Mouse (Mus musculus): Measurements from ENCODE around the gene Eif3l. TPM values are rescaled to one million over a fixed set of nuclear protein-coding genes. Genes with fewer than 3 reads are reported as not detected.
A peak's percentile ranks its signal among the peaks of the same experiment; 100 is the strongest.

The Eif3l gene
- polyA plus RNA-seq, 1 experiment from 2014 or later = 96.7 TPM

GRCm38 (mm10) chr15:79062376-79063159 lies 12.4 kb upstream of the Eif3l start, which contains the start of gene Ankrd54:
Gene Ankrd54 (minus strand): TSS chr15:79062893.
- Histone ChIP-seq H3K27ac (no peak within 1 kb of the TSS), H3K79me2 (ENCODE audit: inconsistent target) (peaks cover 13% of the 10 kb centered on the region), H3K4me3 (ENCODE audit: inconsistent target) (peak within 1 kb of the TSS; percentile 50), H3K36me3 (ENCODE audit: inconsistent target) (peaks cover 25% of the 10 kb centered on the region)
- under 1% methylated on average over 66 of the region's 80 CpGs for WGBS (ENCODE audit: missing documents)

- peaks cover 13% of the 10 kb centered on the region for H3K79me2 ChIP-seq (ENCODE audit: inconsistent target)
- peaks cover 18% of the 10 kb centered on the region for H3K36me3 ChIP-seq (ENCODE audit: inconsistent target)
- 15% methylated on average over 10 of the region's 14 CpGs for WGBS (ENCODE audit: missing documents)
- peak overlapping the region; percentile 18 for H3K4me3 ChIP-seq (ENCODE audit: inconsistent target)
- no peak overlapping the region for H3K27ac ChIP-seq
Measured at GRCm38 (mm10) chr15:79063160-79063740, 11.7 kb upstream of the Eif3l start.

GRCm38 (mm10) chr15:79065086-79065770 lies 9.8 kb upstream of the Eif3l start:
- Histone ChIP-seq H3K4me3 (ENCODE audit: inconsistent target) (no peak overlapping the region), H3K36me3 (ENCODE audit: inconsistent target) (no peaks in the 10 kb centered on the region), H3K79me2 (ENCODE audit: inconsistent target) (peaks cover 13% of the 10 kb centered on the region), H3K27ac (no peak overlapping the region)
- WGBS (ENCODE audit: missing documents) = 77% methylated on average over 8 of the region's 8 CpGs

- H3K27ac ChIP-seq = no peak overlapping the region
- no peak overlapping the region for H3K4me3 ChIP-seq (ENCODE audit: inconsistent target)
- H3K79me2 ChIP-seq (ENCODE audit: inconsistent target) = peaks cover 10% of the 10 kb centered on the region
- 74% methylated on average over 2 of the region's 2 CpGs for WGBS (ENCODE audit: missing documents)
- H3K36me3 ChIP-seq (ENCODE audit: inconsistent target) = no peaks in the 10 kb centered on the region
Measured at GRCm38 (mm10) chr15:79066276-79066675, 8.7 kb upstream of the Eif3l start.

GRCm38 (mm10) chr15:79067631-79068030 lies 7.3 kb upstream of the Eif3l start:
- Histone ChIP-seq H3K79me2 (ENCODE audit: inconsistent target) (no peaks in the 10 kb centered on the region), H3K36me3 (ENCODE audit: inconsistent target) (no peaks in the 10 kb centered on the region), H3K27ac (no peak overlapping the region), H3K4me3 (ENCODE audit: inconsistent target) (no peak overlapping the region)
- 85% methylated on average over 3 of the region's 3 CpGs for WGBS (ENCODE audit: missing documents)

GRCm38 (mm10) chr15:79068416-79068815 lies 6.6 kb upstream of the Eif3l start:
- 92% methylated on average over 3 of the region's 3 CpGs for WGBS (ENCODE audit: missing documents)
- no peaks in the 10 kb centered on the region for H3K79me2 ChIP-seq (ENCODE audit: inconsistent target)
- no peaks in the 10 kb centered on the region for H3K36me3 ChIP-seq (ENCODE audit: inconsistent target)
- H3K4me3 ChIP-seq (ENCODE audit: inconsistent target) = no peak overlapping the region
- H3K27ac ChIP-seq = no peak overlapping the region

GRCm38 (mm10) chr15:79071117-79072039 lies 3.6 kb upstream of the Eif3l start:
- H3K27ac ChIP-seq = no peak overlapping the region
- H3K36me3 ChIP-seq (ENCODE audit: inconsistent target) = no peaks in the 10 kb centered on the region
- WGBS (ENCODE audit: missing documents) = 63% methylated on average over 5 of the region's 5 CpGs
- no peak overlapping the region for H3K4me3 ChIP-seq (ENCODE audit: inconsistent target)
- H3K79me2 ChIP-seq (ENCODE audit: inconsistent target) = peaks cover 12% of the 10 kb centered on the region

- H3K36me3 ChIP-seq (ENCODE audit: inconsistent target) = peaks cover 22% of the 10 kb centered on the region
- no peak overlapping the region for H3K27ac ChIP-seq
- no peak overlapping the region for H3K4me3 ChIP-seq (ENCODE audit: inconsistent target)
Measured at GRCm38 (mm10) chr15:79073752-79074151, 1.2 kb upstream of the Eif3l start.

GRCm38 (mm10) chr15:79074446-79074845 lies 533 bp upstream of the Eif3l start:
- H3K36me3 ChIP-seq (ENCODE audit: inconsistent target) = peaks cover 28% of the 10 kb centered on the region
- peaks cover 35% of the 10 kb centered on the region for H3K79me2 ChIP-seq (ENCODE audit: inconsistent target)
- 43% methylated on average over 9 of the region's 10 CpGs for WGBS (ENCODE audit: missing documents)
- H3K27ac ChIP-seq = peak overlapping the region; percentile 49
- peak overlapping the region; percentile 94 for H3K4me3 ChIP-seq (ENCODE audit: inconsistent target)

More at GRCm38 (mm10) chr15:79073752-79074151, 1.2 kb upstream of the Eif3l start:
- H3K79me2 ChIP-seq (ENCODE audit: inconsistent target) = peaks cover 35% of the 10 kb centered on the region

GRCm38 (mm10) chr15:79075658-79076365 lies 833 bp downstream of the Eif3l start:
- H3K79me2 ChIP-seq (ENCODE audit: inconsistent target) = peaks cover 35% of the 10 kb centered on the region
- H3K36me3 ChIP-seq (ENCODE audit: inconsistent target) = peaks cover 40% of the 10 kb centered on the region
- WGBS (ENCODE audit: missing documents) = 33% methylated on average over 15 of the region's 15 CpGs
- H3K4me3 ChIP-seq (ENCODE audit: inconsistent target) = peak overlapping the region; percentile 94
- H3K27ac ChIP-seq = peak overlapping the region; percentile 34

- H3K79me2 ChIP-seq (ENCODE audit: inconsistent target) = peaks cover 35% of the 10 kb centered on the region
- H3K4me3 ChIP-seq (ENCODE audit: inconsistent target) = no peak overlapping the region
- no peak overlapping the region for H3K27ac ChIP-seq
- H3K36me3 ChIP-seq (ENCODE audit: inconsistent target) = peaks cover 77% of the 10 kb centered on the region
- 94% methylated on average over 7 of the region's 7 CpGs for WGBS (ENCODE audit: missing documents)
Measured at GRCm38 (mm10) chr15:79079567-79079966, 4.6 kb downstream of the Eif3l start.

GRCm38 (mm10) chr15:79092284-79092683 lies 17.3 kb downstream of the Eif3l start:
- Histone ChIP-seq H3K79me2 (ENCODE audit: inconsistent target) (no peaks in the 10 kb centered on the region; the same call in 1 of the 2 replicates), H3K4me3 (ENCODE audit: inconsistent target) (no peak overlapping the region), H3K36me3 (ENCODE audit: inconsistent target) (peaks cover 63% of the 10 kb centered on the region), H3K27ac (no peak overlapping the region)
- WGBS (ENCODE audit: missing documents) = 100% methylated on average over 5 of the region's 6 CpGs

GRCm38 (mm10) chr15:79093083-79093839 lies 18.3 kb downstream of the Eif3l start:
- H3K79me2 ChIP-seq (ENCODE audit: inconsistent target) = no peaks in the 10 kb centered on the region; the same call in 1 of the 2 replicates
- no peak overlapping the region for H3K27ac ChIP-seq
- H3K36me3 ChIP-seq (ENCODE audit: inconsistent target) = peaks cover 59% of the 10 kb centered on the region
- 88% methylated on average over 7 of the region's 7 CpGs for WGBS (ENCODE audit: missing documents)
- H3K4me3 ChIP-seq (ENCODE audit: inconsistent target) = no peak overlapping the region
